Mouse (Mus musculus): ENCODE results near the gene Tvp23a.

The Tvp23a gene

DNA sequence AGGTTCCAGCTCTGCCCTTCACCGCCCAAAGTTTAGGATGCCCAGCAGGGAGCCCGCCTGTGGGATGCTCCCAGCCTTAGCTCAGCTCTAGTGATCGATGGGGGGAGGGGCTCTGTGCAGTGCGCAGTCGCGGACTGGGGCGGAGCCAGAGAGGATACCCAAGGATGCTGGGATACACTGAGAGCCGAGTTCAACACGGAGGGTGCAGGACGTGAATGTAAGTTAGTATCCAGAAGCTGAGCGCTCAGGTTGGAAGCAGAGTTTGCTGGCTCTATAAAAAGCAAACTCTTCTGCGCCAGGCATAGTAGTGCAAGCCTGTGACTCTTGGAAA, at the start of gene Tvp23a:
TSS of gene Tvp23a (minus strand) at position 99 of the 331 bp plus-strand sequence.
- DNase-seq (ENCODE audit: low spot score), result no peak

DNA sequence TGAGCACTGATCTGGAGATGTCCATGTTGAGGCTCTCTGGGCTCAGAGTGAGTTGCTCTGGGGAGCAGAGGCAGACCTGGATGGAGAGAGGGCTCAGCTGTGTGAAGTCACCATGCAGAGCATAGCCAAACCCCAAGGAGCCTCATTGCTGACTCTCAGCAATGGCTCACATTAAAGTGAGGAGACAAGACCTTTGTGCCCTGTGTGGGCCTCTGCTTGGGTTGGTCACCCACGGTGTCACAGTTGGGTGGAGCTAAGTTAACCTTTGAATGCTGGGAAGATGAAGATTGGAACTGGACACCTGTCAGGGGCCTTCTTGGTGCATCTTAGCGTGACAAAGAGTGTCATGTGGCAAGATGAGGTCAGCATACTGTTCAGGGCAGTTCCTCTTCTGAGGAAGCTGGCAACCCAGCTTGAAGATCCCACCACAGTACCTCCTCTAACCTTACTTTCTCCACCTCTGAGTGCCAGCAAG, 48.7 kb upstream of the Tvp23a start:
- DNase-seq (ENCODE audit: low spot score), result no peak

DNA sequence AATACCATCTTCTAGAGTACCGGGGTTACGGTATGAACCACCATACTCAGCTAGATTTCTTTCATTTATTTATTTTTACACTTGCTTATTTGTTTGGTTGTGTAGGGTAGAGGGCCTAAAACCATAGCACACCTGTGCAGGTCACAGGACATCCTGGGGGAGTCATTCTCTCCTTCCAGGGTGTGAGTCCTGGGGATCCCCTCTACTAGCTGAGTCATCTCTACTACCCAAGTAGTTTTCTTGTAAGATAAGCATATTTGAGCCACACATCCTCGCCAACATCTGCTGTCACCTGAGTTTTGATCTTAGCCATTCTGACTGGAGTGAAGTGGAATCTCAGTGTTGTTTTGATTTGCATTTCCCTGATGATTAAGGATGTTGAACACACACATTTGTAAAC, 45.4 kb upstream of the Tvp23a start:
- DNase-seq (ENCODE audit: low spot score), result no peak

DNA sequence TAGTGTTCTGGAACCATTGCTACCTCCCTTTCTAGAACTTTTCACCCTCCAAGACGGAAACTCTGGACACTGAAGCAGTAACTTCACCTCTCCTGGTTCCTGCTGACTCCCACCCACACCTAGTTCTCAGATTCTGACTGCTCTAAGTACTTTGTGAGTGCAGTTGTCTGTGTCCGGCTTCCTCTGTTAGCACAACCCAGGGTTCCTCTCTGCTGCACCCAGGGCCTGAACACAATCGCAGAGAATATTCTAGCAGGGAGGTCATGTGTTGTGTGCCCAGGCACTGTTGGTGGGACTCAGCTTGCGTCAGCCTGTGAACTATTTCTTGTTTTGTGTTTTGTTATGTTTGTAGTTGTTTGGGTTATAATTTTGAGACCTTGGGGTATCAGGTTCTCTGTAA, 44.6 kb upstream of the Tvp23a start:
- DNase-seq (ENCODE audit: low spot score), result no peak

DNA sequence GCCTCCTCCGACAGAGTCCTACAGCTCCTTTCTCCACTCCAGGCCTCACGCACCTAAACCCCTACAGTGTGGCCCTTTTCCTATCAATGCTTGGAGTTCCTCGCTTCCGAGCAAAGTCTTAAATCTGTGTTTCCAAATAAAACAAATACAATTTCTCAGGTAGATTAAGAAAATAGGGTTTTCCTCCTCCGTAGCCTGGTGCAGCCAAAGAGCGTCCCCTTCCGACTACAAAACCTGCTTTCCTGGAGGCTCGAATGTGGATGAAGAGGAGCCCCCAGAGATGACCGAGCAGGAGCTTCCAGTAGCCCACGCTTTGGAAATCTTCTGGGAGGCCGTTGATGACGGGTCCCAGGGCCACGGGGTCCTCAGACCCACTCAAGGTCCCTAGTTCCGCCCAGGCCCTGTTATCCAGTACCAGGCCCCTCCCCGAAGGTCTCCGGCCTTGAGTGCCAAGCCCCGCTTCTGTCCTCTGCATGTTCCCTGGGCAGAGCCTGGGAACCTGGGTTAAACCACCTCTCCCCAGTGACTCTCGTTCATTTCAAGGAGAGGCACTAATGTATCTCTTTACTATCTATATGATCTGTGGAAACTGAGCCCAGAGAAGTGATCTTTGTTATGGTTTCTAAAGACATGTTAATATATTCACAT, 43.5 kb upstream of the Tvp23a start:
- no peak for DNase-seq (ENCODE audit: low spot score)

DNA sequence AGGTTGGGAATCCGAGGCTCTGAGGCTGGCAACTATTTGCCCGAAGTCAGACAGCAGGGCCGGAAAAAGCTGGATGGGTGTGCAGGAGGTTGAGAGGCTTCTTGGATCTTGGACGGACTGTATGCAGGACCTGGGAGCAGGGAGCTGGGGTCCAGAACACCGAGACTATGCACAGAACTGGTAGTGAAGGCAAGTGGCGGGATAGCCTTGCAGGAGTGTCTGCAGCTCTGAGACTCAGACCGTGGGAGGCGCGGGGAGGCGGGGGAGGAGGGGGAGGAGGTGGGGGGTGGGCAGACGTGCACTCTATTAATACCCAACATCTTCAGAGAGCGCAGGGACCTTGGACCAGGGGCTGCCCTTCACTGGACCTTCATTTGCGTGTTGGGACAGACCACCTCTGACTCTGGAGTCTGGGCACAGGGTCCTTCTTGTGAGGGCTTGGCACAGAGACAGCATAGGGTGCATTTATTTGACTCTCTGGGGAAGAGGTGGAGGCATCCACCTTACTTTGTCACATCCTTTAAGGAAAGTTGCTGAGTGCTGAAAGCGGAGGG, 42.8 kb upstream of the Tvp23a start:
- no peak for DNase-seq (ENCODE audit: low spot score)

DNA sequence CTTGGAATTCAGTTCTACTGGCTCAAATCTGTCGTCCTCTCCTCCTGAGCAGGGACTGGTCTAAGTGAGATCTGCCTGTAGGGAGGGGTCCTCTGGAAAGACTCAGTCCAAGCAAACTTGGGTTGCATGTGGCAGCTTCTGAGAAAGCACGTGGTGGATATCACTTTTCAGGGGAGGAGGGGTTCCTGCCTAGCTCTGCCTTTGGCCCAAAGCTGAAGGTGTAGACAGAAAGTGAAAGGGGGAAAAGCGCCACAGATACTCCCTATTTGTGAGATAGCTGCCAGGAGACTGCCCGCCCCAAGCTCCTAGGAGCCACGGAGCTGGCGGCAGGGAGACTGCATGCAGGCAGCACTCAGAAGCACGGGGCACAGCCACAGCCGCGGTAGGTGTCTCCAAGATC, 42.3 kb upstream of the Tvp23a start:
- DNase-seq (ENCODE audit: low spot score), result no peak

DNA sequence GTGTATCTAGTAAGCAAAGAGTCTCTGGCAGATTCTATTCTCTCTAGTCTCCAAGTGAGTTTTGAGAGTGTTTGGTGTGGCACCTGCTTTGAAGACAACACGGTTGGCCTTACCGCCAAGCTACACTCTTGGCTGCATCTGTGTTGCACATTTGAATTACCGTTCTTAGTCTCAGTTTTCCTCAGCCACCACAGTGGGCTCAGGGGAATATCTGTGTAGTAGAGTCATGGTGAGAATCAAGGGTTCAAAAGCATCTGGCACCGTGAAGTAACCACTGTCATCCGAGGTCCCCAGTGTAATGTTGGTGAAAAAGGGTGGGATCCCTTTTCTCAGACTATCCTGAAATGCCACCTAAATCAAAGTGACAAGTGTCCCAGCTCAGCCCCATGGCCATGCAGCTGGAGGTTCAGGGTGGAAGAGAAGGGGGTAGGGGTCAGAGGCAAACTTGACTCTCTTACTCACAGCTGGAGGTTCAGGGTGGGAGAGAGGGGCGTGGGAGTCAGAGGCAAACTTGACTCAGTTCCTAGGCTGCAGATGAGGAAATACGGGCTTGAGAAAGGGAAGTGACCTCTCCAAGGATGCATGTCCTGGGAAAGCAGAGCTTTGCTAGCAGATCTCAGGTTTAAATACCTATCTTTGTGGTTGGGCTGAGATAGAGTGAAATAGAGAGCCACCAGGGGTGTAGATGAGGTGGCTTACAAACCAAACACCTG, 41.8 kb upstream of the Tvp23a start:
- DNase-seq (ENCODE audit: low spot score), result no peak

DNA sequence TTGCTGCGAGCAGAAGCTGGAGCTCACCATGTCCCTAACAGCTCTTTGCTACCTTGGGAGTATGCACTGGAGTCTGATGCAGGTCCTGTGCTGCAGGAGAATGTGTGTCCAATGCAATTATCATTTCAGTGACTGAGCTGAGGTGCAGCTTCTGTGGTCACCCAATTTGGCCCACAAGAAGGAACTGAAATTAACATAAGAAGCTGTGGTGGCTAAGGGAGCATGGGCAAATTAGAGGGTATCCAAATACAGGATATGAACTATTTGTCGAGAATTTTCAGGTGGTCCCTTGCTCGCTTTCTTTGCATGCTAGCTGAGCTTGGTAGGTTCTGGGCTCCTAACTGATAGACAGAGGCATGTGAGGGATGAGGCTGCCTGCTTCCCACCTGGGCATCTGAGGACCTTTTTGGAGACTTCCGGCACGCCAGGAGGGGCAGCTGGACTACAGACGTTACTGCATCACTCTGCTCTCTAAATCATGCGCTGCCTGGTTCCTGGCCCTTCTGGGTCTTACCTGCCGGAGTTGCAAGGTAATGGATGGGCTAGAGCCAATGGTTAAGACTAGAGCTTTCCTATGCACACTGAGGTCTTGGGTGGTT, 40.8 kb upstream of the Tvp23a start:
- no peak for DNase-seq (ENCODE audit: low spot score)

DNA sequence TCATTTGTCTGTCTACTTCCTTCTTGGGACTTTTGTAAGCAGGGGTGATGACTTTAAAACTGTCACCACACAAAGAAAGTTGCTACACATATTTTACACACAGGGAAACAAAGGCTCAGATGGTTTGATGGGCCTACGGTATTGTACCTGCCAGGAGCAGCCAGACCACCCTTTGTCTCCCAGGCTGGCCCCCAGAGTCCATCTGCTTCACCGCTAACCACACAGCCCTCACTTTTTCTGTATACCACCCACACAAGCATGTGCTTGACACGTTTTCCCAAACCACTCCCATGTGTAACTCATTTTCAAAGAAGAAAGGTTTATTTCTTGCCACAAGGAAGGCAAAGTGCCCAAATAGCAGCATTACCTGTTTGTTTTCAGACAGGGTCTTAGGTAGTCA, 39.8 kb upstream of the Tvp23a start:
- DNase-seq (ENCODE audit: low spot score), result no peak

DNA sequence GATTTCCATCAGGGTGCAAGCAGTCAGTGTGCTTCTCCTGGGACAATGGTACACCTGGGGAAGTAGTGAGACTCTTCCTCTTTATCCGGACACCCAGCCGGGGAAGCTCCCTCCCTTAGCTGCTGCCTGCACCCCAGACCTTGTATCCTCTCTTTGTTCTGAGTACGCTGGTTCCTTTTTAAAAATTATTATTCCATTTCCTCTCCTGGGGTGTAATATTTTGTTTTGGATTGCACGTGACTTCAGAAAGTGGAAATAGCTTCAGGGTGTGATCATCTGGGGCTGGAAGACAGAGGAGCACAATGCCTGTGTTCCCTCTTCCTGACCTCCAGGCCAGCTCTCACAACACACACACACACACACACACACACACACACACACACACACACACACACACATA, 35.2 kb upstream of the Tvp23a start:
- DNase-seq (ENCODE audit: low spot score), result no peak

DNA sequence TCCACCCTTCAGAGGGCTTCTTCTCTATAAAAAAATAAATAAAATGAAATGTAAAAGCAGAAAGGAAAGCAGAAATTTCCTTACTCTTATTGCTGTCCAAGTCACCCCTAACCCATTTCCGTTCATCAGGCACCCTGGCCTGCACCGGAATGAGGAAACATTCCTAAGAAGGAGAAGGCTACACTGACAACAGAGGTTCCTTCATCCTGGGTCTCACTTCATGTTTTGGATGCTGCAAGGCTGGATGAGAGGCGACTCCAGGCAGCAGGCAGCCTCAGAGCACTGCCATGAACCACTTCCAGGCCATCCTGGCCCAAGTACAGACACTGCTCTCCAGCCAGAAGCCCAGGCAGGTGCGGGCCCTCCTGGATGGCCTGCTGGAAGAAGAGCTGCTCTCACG, 32.7 kb upstream of the Tvp23a start, which contains the start of gene Ciita:
TSS of gene Ciita (plus strand) at position 203 of the 400 bp plus-strand sequence.
- no peak for DNase-seq (ENCODE audit: low spot score)

DNA sequence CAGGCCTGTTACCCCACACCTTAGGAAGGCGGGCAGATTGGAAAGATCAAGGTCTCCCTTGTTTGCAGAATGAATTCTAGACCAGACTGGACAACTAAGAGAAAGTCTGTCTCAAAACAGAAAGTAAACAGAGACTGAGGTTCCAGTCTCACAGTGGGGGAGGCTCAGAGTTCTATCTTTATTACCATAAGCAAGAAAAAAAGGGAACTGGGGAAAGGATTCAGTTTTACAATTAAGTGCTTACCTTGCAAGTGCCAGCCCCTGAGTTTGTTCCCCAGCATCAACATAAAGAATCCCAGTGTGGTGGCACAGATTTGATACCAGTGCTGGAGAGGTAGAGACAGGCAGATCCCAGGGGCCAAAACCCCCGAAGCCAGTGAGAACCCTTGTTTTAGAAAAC, 28.8 kb upstream of the Tvp23a start:
- no peak for DNase-seq (ENCODE audit: low spot score)

DNA sequence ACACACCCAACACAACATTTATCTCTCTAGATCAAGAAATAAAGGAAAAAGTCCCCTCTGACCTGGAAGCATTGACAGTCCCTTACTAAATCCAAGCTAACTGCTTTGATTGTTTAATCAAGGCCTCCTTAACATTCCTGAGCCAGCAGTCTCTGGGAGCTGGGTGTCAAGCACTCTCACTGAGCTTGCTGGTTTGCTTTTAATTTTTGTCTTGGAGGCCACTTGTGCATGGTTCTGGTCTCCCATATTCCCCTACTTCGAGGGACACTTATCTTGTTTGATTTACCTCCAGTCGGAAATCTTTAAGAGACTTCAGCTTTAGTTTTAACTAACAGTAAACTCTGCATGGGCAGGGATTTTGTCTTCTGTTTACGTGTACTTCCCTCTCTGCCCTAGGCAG, 27.8 kb upstream of the Tvp23a start:
- no peak for DNase-seq (ENCODE audit: low spot score)

DNA sequence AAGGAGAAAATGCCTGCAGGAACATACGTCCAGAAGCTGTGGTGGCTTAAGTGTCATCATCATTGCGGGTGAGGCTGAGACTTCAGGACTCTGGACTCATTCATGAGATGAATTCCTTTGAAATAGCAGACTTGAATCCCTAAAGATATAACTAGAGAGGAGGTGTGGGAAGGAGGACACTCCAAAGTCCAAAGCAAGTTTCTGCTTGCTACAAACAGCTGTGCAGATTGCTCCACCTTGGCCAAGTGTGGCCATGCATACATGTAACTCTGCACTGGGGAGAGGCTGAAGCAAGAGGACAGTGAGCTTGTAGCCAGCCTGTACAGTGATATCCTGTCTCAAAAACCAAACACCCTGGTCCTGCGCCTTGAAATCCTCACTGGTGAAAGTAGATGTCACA, 24.8 kb upstream of the Tvp23a start:
- no peak for DNase-seq (ENCODE audit: low spot score)

DNA sequence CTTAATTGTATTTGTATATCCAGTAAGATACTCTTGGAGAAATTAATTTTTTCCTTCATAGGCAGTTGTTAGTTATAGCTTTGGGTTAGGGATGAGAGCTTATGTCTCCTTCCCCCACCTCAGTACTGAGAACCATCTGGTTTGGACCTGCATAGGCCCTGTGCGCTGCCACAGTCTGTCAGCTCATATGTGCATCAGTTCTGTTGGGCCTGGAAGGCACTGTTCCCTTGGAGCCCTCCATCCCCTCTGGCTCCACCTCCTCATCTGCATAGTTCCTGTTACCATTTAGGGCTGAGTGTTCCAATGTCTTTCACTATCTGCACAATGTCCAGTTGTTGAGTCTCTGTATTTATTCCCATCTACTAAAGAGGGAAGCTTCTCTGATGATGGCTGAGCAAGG, 21.0 kb upstream of the Tvp23a start:
- no peak for DNase-seq (ENCODE audit: low spot score)

DNA sequence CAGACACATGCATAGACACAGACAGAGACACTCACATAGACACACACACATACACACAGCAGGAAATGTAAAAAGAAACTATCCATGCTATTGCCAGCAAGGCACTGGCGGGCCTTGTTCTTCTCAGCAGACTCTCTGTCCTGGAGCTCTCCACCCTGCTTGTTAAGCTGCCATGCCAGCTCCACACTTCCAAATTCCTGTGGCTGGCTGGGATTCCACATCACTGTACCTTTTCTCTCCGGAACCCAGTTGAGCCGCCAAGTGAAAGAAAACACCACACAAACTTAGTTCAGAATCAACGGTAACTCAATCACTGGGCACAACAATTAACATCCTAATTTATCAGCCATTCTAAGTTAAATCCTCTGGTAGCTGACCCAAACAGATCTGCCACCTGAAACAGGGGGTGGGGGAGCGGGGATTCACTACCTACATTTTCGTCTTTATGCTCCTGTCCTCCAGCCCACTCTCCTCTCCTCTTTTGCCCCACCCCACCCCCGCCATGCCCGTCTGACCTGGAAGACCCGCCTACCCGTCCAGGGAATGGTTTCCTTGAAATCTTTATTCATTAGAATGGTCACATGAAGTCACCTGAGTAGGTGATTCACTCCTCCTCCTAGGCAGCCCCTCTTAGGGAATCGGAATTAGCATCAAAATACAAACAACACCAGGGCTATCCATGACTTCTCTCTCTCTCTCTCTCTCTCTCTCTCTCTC, 20.4 kb upstream of the Tvp23a start:
- no peak for DNase-seq (ENCODE audit: low spot score)

DNA sequence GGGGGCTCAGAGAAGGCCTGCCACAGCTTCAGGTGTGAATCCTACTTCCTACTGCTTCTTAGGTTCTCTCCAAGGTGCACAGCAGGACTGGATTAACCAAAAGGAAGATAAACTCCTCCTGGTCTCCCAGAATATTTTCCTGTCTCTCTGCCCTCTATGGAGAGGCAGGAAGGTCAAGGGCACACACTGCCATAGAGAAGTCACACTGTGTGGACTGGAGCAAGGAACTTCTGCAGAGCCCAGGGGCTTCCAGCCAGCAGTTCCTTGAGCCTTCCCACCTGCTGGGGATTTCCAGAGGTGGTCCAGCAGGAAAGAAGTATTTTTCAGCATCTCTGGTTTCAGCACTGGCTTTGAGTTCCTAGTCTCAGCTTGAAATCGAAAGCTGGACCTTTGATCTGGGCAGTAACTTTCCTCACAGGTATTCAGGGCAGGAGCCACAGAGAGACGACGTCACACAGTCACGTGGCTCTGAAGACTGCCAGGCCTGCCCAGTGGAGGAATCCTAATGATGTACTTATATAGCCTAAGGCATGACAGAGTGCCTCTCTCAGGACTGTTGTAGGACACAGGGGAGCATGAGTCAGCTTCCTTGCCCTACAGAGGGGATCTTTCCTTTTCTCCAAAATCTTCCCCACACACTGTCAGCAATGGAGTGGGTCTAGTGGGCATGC, 18.0 kb upstream of the Tvp23a start:
- DNase-seq (ENCODE audit: low spot score), result no peak

DNA sequence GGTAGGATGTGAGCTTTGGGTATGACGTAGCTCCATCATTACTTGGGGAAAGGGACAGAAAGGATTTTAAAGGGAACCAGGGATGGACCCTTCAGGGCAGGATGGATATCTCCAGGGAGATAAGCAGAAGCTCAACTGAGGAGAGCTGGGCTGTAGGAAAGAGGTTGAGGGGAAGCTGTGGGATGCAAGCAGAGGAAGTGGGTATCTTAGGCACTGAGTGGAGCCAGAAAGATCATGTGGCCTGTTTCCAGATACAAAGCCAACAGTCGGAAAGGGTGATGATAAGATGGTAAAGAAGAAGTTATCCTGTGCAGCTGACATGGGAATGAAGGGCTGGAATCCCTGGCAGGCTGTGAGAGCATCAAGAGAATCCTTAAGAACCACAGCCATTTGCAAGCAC, 14.0 kb upstream of the Tvp23a start:
- DNase-seq (ENCODE audit: low spot score), result no peak

DNA sequence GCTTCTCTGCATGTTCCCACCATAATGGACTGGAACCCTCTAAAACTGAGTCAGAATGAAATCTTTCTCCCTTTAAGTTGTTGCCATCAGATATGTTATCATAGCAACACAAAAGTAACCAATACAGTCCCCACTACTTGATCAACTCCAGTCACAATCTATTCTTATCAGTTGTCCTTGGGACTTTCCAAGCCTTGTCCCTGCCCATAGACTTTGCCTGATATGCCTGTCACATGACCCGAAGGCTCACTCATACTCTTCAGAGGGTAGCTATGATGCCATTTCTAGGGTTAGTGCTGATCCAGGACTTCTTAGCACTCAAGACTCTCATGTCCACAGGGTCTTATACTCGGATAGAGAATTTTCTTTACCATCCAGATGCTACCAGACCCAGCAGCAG, 13.0 kb upstream of the Tvp23a start:
- no peak for DNase-seq (ENCODE audit: low spot score)

DNA sequence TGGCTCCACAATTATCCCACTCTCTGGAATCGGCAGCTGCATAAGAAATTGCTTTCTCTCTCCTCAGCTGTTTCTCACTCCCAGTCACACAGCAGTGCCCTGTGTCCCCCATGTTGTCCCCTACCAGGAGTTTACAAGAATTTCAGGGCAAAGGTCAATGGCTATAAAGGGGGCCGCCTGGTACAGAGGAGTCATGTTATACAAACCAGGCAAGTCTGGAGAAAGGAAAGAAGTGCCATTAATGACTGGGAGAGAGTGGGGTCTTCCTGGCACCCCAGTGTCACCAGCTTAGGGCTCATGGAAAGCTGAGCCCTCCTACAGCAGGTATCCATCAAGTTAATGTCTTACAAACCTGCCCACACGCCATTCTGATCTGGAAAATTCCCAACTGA, 7.4 kb upstream of the Tvp23a start:
- no peak for DNase-seq (ENCODE audit: low spot score)

Measured in urinary bladder, postnatal 10 days (tissue).